Mouse (Mus musculus) embryonic stem cell, embryonic (primary cell): ENCODE results near the gene Olfr279.

Experiments used
- CTCF ChIA-PET, 4 experiments: fragments of 300-600 bp in 2 of 4; fragments of 350-600 bp in 2 of 4; sonication (Branson Sonifier 250); formaldehyde crosslinking; loops; one replicate each; lab custom pipeline; 2022; ENCODE audit warnings: inconsistent platforms in 2 of 4; lab: Charles Lee
- POLR2A ChIA-PET, 4 experiments: fragments of 300-600 bp in 2 of 4; fragments of 350-600 bp in 2 of 4; sonication (Branson Sonifier 250); formaldehyde crosslinking; loops; one replicate each; lab custom pipeline; 2022; ENCODE audit warnings: antibody characterized with exemption in 4 of 4, inconsistent platforms in 1 of 4; lab: Charles Lee

Gene Olfr279

DNA sequence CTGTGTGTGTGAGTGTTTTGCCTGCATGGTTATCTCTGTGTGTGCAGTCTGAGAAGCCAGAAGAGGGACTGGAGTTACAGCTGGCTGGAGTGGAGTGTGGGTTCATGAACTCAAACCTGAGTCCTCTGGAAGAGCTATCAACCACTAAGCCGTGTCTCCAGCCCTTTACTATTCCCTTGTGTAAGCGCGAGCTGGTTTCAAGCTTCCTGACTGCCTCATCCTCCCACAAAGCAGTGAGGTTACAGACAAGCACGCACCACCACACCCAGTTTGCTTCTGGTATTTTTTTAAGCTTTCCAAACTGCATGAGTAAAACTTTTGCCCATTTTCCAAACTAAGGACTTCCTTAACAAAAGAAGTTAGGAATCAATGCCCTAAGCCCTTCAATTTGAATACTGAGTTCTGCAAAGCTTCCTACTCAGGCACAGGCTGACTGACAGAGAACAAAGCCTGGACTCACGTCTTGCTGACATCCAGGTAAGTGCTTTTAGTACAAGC lies 35.9 kb downstream of the Olfr279 start:
- POLR2A ChIA-PET, result interaction anchor here (0.7 to 10.0 kb wide), 23 partner anchors 9 to 502 kb away, joined by 3 to 127 read pairs (median 5); partner anchors contain the start of genes Fkbp11 (in 2 of the 4), 4930415O20Rik (in 1 of the 4), Arf3 (in 1 of the 4) and Ccnt1 (in 1 of the 4)
- CTCF ChIA-PET, result interaction anchor here in 3 of 4 experiments (0.5 to 3.3 kb wide), 8 partner anchors 8 to 1263 kb away, joined by 3 to 24 read pairs (median 4); no protein-coding TSS in a partner anchor

GRCm38 (mm10) chr15:98532281-98532680 lies 40.1 kb downstream of the Olfr279 start:
- ChIA-PET CTCF (interaction anchor here in 1 of 4 experiments (1.1 kb wide), 1 partner anchor 15 kb away, joined by 4 read pairs; no protein-coding TSS in a partner anchor), POLR2A (interaction anchor here (0.5 to 10.0 kb wide), 23 partner anchors 9 to 1865 kb away, joined by 3 to 127 read pairs (median 4); partner anchors contain the start of genes 4930415O20Rik (in 1 of the 4), Cacnb3 (in 1 of the 4) and Ccnt1 (in 1 of the 4))

DNA sequence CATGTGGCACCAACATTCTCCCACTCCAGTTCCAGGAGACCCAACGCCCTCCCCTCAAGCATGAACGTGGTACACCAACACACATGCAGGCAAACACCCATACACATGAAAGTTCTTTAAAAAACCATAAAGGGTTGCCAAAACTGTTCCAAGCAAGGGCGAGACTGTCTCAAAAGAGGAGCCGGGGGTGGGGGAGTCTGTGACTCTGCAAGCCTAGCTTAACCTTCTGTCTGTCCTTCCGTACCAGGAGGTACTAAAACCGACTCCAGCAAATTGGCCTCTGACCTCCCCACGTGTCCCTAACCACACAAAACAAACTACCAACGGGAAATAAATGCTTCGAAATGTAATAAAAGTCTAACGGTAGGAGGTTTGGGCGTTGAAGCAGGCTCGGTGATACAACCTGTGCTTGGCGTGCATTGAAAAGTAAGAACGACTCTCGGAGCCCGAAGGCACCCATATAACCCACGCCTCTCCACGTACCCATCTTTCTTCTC lies 40.9 kb downstream of the Olfr279 start:
- ChIA-PET POLR2A (interaction anchor here in 3 of 4 experiments (0.6 to 10.0 kb wide), 14 partner anchors 8 to 98 kb away, joined by 3 to 127 read pairs (median 4); partner anchors contain the start of gene Cacnb3 (in 2 of the 3)), CTCF (interaction anchor here in 1 of 4 experiments (1.1 kb wide), 1 partner anchor 16 kb away, joined by 4 read pairs; no protein-coding TSS in a partner anchor)

GRCm38 (mm10) chr15:98533881-98534627 lies 41.9 kb downstream of the Olfr279 start, which contains the start of gene Kansl2:
Gene Kansl2 (minus strand): TSS chr15:98534264.
- CTCF ChIA-PET, result interaction anchor here in 3 of 4 experiments (0.6 to 1.3 kb wide), 6 partner anchors 10 to 46 kb away, joined by 3 to 6 read pairs (median 3); no protein-coding TSS in a partner anchor

GRCm38 (mm10) chr15:98535921-98536320 lies 43.7 kb downstream of the Olfr279 start:
- ChIA-PET POLR2A (interaction anchor here in 3 of 4 experiments (1.0 to 3.3 kb wide), 16 partner anchors 8 to 111 kb away, joined by 3 to 23 read pairs (median 5); no protein-coding TSS in a partner anchor), CTCF (interaction anchor here in 2 of 4 experiments (0.7 to 0.9 kb wide), 2 partner anchors 9 to 82 kb away, joined by 3 to 4 read pairs; no protein-coding TSS in a partner anchor)

More at GRCm38 (mm10) chr15:98533881-98534627, 41.9 kb downstream of the Olfr279 start, which contains the start of gene Kansl2:
- POLR2A ChIA-PET, result interaction anchor here (0.5 to 10.0 kb wide), 31 partner anchors 8 to 541 kb away, joined by 3 to 127 read pairs (median 4); partner anchors contain the start of genes Cacnb3 (in 1 of the 4) and Rnd1 (in 1 of the 4)

- POLR2A ChIA-PET, result interaction anchor here in 3 of 4 experiments (0.6 to 3.3 kb wide), 20 partner anchors 8 to 844 kb away, joined by 3 to 23 read pairs (median 5); no protein-coding TSS in a partner anchor
Observed at GRCm38 (mm10) chr15:98536828-98537510, 44.8 kb downstream of the Olfr279 start.

DNA sequence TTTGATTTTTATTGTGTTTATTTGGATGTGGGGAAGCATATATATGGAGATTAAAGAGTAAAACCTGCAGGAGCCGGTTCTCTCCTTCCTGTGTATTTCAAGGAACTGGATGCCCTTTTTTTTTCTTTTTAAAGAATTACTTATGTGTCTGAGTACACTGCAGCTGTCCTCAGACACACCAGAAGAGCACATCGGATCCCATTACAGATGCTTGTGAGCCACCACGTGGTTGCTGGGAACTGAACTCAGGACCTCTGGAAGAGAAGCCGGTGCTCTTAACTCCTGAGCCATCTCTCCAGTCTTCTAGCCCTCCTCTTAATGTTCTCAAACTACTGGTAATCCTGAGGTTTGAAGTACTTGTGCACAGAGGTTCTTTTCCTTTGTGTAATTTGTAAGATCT lies 45.7 kb downstream of the Olfr279 start:
- POLR2A ChIA-PET, result interaction anchor here in 2 of 4 experiments (0.6 to 3.3 kb wide), 7 partner anchors 7 to 845 kb away, joined by 3 to 23 read pairs (median 7); no protein-coding TSS in a partner anchor
- CTCF ChIA-PET, result interaction anchor here in 1 of 4 experiments (0.9 kb wide), 1 partner anchor 14 kb away, joined by 3 read pairs; no protein-coding TSS in a partner anchor

More at GRCm38 (mm10) chr15:98536828-98537510, 44.8 kb downstream of the Olfr279 start:
- CTCF ChIA-PET, result interaction anchor here in 1 of 4 experiments (0.7 kb wide), 1 partner anchor 646 kb away, joined by 3 read pairs; no protein-coding TSS in a partner anchor

DNA sequence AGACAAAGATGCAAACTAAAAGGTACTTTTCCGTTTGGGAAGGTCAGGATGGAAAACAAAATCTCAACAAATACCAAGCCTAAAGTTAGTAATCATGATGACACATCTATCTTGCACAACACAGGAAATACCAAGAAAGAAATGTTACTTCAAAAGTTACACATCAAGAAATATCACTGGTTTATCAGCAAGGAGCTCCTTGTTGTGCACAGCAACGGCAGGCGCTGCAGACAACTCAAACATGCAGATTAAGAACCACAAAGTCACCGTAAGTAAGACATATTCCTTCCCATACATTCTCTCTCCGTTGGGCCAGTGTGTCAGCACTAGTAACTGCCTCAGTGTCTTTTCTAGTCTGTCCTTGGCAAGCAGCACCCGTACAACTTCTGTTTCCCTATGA lies 48.9 kb downstream of the Olfr279 start:
- CTCF ChIA-PET, result interaction anchor here in 2 of 4 experiments (0.6 to 1.2 kb wide), 2 partner anchors 24 to 27 kb away, joined by 3 to 4 read pairs; no protein-coding TSS in a partner anchor
- POLR2A ChIA-PET, result interaction anchor here in 2 of 4 experiments (1.0 to 2.3 kb wide), 9 partner anchors 8 to 136 kb away, joined by 3 to 8 read pairs (median 4); partner anchors contain the start of gene Rnd1 (in 1 of the 2)

- POLR2A ChIA-PET, result interaction anchor here (0.7 to 2.6 kb wide), 25 partner anchors 9 to 220 kb away, joined by 3 to 13 read pairs (median 5); partner anchors contain the start of genes Kansl2 (in 3 of the 4), Arf3 (in 1 of the 4) and Fkbp11 (in 1 of the 4)
- CTCF ChIA-PET, result interaction anchor here in 3 of 4 experiments (0.8 to 1.5 kb wide), 4 partner anchors 9 to 26 kb away, joined by 3 to 4 read pairs (median 4); partner anchors contain the start of gene Kansl2 (in 1 of the 3)
Observed at GRCm38 (mm10) chr15:98543341-98543740, 51.1 kb downstream of the Olfr279 start.

- POLR2A ChIA-PET, result interaction anchor here in 3 of 4 experiments (0.5 to 2.6 kb wide), 24 partner anchors 8 to 685 kb away, joined by 3 to 14 read pairs (median 4); partner anchors contain the start of gene Kansl2 (in 2 of the 3)
- CTCF ChIA-PET, result interaction anchor here in 1 of 4 experiments (0.9 to 1.6 kb wide), 5 partner anchors 9 to 86 kb away, joined by 3 to 4 read pairs (median 3); partner anchors contain the start of gene Kansl2
Observed at GRCm38 (mm10) chr15:98545151-98545550, 52.9 kb downstream of the Olfr279 start.

DNA sequence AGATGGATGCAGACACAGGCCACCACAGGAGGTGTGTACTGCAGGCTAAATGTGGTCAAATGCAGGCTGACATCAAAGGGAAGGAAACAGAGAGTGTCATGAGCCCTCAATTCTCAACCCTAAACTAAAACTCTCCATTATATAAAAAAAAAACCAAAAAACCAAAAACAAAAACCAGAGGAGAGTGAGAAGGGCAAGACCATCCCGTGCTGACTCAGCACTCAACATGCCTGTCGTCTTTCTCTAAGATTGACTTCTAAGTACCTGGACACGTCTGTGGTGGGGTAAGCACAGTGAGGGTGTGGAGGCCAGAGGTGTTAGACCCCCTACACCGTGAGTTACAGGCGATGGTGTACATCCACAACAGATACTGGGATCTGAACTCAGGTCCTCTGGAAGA lies 54.6 kb downstream of the Olfr279 start:
- POLR2A ChIA-PET, result interaction anchor here in 1 of 4 experiments (1.8 kb wide), 1 partner anchor 18 kb away, joined by 5 read pairs; no protein-coding TSS in a partner anchor
- CTCF ChIA-PET, result no interaction called here
